Mouse (Mus musculus) Muller cell, postnatal 12 days (primary cell): ENCODE data around the gene Praf2.

Experiments used
- DNase-seq: peaks from one replicate; pipeline ENCODE4 v3.0.0-alpha.2; 2015; ENCODE audit errors: inconsistent ontology term

Praf2 gene

GRCm38 (mm10) chrX:7778450-7779244, 50.4 kb downstream of the Praf2 start:
- no peak for DNase-seq

GRCm38 (mm10) chrX:7779294-7779693, 51.1 kb downstream of the Praf2 start:
- DNase-seq = no peak
